Mouse (Mus musculus) right cerebral cortex, adult 18-20 months (tissue): Measurements from ENCODE around the gene Kat2b.
A peak's percentile ranks its signal among the peaks of the same experiment; 100 is the strongest.
"Not testable (repeated sequence)": the region's sequence is repeated elsewhere in the genome, so short reads cannot be mapped to it uniquely, and the experiment has no call there.

Experiments used
- DNase-seq: peaks from one replicate; pipeline ENCODE4 v3.0.0; 2022; ENCODE audit warnings: mixed read lengths

Kat2b gene

GRCm38 (mm10) chr17:53566161-53566918 is at the start of gene Kat2b:
Gene Kat2b (plus strand): TSS chr17:53566861.
- no peak for DNase-seq

GRCm38 (mm10) chr17:53519364-53519763 is 47.3 kb upstream of the Kat2b start:
- DNase-seq, result no peak

GRCm38 (mm10) chr17:53520509-53520908 is 46.2 kb upstream of the Kat2b start:
- no peak for DNase-seq

DNA sequence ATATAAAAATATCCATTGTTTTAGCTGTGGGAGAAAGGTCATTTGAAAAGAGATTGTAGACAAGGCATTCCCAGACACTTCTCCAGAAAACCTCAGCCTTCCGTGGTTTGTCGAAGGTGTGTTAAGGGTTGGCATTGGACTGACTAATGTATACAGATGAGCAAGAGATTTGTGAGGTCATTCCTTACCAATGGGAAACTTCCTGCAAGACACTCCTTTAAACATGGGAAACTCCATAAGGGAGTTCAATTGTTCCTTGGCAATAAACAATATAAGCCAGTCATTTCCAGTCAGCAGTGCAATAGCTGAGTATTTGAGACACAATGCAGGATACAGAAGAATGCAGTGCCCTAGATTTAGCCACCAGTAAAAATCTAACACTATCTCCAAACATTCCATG is 38.6 kb upstream of the Kat2b start:
- no peak for DNase-seq

DNA sequence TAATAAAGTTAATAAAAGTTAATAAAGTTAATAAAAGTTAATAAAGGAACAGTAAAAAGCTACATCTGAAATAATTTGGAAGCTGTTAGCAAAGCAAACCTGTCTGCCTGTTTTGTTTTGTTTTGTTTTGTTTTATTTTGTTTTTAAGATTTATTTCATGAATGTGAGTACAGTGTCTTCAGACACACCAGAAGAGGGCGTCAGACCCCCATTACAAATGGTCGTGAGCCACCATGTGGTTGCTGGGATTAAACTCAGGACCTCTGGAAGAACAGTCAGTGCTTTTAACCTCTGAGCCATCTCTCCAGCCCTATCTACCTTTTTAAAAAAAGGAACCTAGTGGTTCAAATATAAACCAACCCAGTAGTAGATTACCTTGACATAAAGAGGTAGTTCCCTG is 35.5 kb upstream of the Kat2b start:
- no peak for DNase-seq

DNA sequence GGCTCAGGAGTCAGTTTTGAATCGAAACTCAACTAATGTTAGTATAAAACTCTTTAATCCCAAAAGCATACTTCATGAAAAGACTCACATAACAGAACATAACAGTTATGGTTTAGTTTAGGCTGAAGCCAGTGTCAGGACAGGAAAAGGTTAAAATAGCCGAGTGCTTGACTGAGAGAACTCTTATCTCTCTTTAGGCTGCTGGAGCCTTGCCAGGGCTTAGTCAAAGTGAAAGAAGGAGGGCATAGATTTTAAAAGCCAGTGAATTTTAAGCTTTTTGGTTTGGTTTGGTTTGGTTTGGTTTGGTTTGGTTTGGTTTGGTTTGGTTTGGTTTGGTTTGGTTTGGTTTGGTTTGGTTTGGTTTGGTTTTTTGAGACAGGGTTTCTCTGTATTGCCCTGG is 34.2 kb upstream of the Kat2b start:
- DNase-seq, result no peak

- DNase-seq, result not testable (repeated sequence)
Measured at GRCm38 (mm10) chr17:53539351-53539750, 27.3 kb upstream of the Kat2b start, which contains the start of gene Pp2d1. Gene Pp2d1 (minus strand): TSS chr17:53539451.

GRCm38 (mm10) chr17:53542536-53542935 is 24.1 kb upstream of the Kat2b start:
- DNase-seq, result no peak

DNA sequence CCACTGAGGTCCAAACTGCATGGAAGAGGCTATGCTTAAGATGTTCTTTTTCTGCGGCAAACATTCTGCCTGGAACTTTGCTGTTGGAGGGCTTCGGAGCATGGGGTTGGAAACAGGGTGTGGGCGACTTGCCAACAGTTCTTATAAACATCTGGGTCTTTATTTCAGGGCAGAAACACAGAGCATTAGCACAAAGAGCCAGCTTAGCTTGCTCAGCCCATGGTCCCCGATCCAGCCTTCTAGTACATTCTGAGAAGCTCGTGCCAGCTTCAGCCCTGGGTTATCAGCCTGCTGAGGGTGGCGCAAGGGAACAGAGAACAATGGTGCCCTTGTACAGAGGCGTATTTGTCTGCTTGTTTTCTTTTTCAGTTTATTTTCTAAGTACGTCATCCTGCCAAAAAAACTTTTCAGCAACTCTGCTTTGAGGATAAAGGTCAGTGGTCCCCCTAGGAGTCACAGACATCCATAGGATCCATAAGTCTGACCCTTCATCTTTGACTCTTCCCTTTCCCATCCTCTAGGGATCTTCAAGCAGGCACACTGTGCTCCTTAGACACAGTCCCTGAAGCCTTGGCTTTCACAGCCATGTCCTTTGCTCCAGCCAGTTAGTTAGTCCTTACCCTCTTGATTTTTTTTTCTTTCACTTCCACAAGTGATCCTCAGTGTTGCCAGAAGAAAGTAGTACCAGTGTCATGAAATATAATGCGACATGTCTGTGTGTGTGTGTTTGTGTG is 22.9 kb upstream of the Kat2b start:
- DNase-seq, result peak; percentile 57

GRCm38 (mm10) chr17:53551306-53552299 is 15.1 kb upstream of the Kat2b start:
- no peak for DNase-seq

DNA sequence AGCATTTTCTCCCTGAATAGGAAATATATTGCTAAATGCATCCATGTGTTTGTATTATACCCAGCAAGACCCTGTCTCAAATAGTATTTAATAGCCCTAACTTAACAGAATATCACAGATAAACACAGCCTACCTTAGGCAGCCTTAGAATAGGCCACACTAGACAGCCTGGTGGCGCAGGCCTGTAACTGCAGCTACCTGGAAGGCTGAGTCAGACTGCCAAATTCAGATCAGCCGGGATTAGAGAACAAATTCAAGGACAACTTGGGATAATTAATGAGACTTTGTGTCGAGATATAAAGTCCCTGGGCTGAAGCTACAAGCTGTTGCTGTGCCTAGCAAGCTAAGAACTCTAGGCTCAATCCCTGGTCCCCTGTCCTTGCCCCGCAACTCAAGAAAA is 12.6 kb upstream of the Kat2b start:
- no peak for DNase-seq

DNA sequence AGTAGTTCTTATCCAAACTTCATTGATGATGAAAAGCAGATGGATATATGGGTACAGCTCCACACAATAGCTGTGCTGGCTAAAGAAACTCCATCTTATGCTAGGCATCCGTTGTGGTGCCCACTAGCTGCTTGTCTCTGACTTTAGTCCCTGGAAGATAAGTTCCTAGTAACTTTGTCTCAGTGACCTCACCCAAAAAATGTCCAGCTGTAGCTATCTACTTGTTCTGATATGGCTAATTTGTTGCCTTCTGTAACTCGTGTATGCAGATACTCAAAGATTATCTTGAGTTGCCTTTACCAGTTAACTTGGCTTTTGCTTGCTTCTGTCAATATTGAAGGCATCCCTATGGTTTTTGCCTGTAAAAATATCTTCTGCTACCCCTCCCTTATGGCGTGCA is 11.8 kb upstream of the Kat2b start:
- DNase-seq, result no peak

- DNase-seq, result no peak
Measured at GRCm38 (mm10) chr17:53557443-53557842, 9.2 kb upstream of the Kat2b start.

DNA sequence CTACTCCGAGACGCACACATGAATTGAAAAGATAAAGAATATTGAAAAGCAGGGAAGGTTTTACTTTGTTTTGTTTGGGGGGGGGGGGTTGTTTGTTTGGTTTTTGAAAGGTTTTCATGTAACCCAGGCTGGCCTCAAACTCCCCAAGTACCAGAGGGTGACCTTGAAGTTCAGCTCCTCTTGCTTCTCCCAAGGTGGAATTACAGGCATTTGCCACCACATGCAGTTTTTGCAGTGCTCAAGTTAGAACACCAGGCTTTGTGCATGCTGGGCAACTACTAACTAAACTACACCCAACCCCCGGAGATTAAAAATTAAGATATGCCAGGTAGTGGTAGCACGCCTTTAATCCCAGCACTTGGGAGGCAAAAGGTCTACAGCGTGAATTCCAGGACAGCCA is 7.0 kb upstream of the Kat2b start:
- DNase-seq, result no peak

DNA sequence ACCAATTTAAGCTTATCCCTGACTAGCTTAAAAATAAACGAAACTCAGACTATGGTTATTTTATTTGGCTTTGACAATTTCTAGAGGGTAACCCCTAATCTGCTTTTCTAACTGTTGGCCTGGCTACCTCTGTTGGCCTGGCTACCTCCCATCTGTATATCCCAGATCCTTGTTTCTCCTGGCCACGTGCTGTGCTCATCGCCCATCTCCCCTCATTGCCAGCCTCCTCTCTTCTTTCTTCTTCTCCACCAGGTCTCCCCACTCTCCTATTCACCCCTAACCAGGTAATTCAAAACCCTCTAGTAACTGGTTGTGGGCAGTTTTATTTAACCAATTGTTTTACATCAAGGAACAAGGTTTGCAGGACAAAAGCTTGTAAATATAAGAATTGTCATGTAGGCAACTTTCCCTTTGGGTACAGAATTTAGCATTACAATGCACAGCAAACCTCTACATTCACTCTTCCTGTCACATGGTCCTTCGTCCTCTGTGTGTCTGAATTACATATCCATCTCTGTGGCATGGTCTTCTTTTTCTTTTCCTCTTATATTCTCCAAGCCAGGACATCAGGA is 5.1 kb upstream of the Kat2b start:
- DNase-seq, result no peak

DNA sequence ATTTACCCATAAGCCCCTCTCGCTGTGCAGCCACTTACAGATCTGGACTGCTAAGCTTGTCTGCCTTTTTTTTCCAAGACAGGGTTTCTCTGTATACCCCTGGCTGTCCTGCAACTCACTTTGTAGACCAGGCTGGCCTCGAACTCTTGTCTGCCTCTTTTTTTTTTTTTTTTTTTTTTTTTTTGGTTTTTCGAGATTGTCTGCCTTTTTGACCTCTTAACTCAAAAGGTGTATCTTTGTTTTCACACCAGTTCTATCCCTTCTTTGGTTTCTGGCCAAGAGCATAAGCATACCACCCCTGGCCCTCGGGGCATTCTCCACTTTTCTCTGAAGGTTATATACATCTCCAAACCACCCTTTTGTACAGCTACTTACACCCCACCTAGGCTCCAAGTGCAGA is 1.8 kb upstream of the Kat2b start:
- no peak for DNase-seq

- peak; percentile 58 for DNase-seq
Measured at GRCm38 (mm10) chr17:53566919-53567345, 271 bp downstream of the Kat2b start.

- DNase-seq, result peak; percentile 32
Measured at GRCm38 (mm10) chr17:53567346-53568101, 863 bp downstream of the Kat2b start.

DNA sequence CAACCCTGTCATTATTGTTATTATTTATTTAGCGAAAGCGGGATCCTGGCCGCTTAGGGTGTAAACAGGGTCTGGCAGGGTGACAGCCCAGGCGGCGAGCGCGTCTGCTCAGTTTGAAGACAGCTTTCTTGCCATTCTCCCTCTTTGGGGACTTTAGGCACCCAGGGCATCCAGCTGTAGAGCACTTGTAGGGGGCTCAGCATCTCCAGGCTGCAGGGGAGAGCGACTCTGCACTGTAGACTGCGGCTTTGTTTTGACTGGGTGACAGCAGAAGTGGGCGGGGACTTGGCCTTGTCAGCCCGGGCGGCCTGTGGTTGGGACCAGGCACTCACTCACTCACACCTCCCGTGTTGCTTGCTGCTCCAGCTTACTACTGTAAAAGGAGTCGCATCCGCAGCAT is 1.5 kb downstream of the Kat2b start:
- DNase-seq, result peak; percentile 73

DNA sequence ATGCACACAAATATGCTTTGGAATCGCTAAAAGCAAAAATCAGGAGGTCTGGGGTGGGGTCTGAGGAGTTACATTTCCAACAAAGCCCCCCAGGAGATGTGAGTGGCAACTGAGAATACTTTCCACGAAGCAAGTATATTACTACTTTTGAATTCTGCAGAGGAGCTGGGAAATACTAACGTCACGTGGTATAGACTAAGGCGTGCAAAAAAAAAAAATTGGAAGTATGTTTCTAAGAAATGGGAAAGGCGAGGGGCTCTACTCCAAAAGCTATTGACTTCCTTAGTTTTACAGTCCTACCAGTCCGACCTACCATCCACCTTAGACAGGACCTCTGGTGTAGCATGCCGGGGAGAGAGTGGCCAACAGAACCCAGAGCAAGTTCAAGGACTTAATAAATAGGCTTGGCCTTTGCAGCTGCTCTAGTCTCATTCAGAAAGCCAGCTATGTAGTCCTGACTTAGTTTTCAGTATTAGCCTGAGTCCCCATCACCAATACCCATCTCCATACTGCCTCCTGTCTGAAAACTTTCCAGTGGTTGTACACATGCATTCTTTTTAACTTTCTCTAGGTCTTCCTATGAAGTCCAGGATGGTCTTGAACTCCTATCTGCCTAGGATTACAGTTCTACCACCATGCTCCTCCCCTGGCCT is 2.2 kb downstream of the Kat2b start:
- no peak for DNase-seq

GRCm38 (mm10) chr17:53569829-53570228 is 3.2 kb downstream of the Kat2b start:
- peak; percentile 17 for DNase-seq
